Mouse (Mus musculus): ENCODE measurements at regions not wholly inside any gene's neighbourhood (a gene's known extent, or its start where the extent isn't known, plus 50 kb on each side); places are given as distances from the start of the nearest gene placed in this dataset.
A peak's percentile ranks its signal among the peaks of the same experiment; 100 is the strongest.

DNA sequence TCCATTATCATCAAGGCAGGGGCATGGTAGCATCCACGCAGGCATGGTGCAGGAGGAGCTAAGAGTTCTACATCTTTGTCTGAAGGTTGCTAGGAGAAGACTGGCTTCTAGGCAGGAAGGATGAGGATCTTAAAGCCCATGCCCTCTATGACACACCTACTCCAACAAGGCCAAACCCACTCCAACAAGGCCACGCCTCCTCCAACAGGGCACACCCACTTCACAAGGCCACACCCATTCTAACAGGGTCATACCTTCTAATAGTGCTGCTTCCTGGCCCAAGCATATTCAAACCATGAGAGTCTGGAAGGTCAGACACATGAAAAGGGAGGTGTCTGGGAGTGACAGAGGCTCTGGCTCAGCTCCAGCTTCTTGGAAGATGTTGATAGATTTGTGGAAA, 89.0 kb downstream of the 2410131K14Rik start:
- Histone ChIP-seq H3K9ac (replicated peaks; ENCODE audit: low read depth, low read length) (no peak overlapping the region), H3K4me2 (ENCODE audit: low read depth, low read length) (no peak overlapping the region), H3K9me3 (replicated peaks; ENCODE audit: control insufficient read depth, low read length) (0 out of 2 replicates have a peak, but pooled peaks cover 2% of the 10 kb centered on the region), H3K4me3 (ENCODE audit: low read depth, low read length) (no peak overlapping the region), H3K27ac (ENCODE audit: low read depth) (no peak overlapping the region), H3K36me3 (replicated peaks; ENCODE audit: control insufficient read depth, insufficient read depth, low read length) (no peaks in the 10 kb centered on the region), H3K4me1 (ENCODE audit: control insufficient read depth, insufficient read depth) (peaks cover 8% of the 10 kb centered on the region), H3K27me3 (ENCODE audit: control insufficient read depth, insufficient read depth, low read length) (peaks cover 23% of the 10 kb centered on the region)
- DNase-seq (ENCODE audit: low spot score), result no peak
- TF ChIP-seq CTCF (IDR thresholded peaks at IDR 0.05; ENCODE audit: low read depth), result no peak
- WGBS, result 89% methylated on average over 2 of the region's 2 CpGs
- ATAC-seq (ENCODE audit: insufficient read depth, low read depth), result no peak

DNA sequence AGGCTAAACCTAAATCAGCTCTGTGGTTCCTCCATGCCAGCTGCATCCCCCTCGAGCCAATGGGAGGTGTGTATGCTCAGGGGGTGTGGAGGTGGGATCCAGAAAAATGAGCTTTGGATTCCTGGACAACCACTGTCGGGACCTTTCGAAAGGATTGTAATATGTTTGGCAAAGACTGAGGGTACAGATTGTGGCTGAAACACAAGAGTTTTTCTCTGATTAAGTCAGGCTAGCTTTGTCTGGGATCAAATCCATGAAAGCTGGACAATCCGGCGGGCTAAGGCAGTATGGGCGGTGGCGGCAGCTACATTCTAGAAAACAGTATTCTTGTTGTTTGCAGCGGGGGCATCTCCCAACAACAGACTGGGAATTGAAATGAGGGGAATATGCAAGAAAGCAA, 93.2 kb downstream of the 2410131K14Rik start:
- Histone ChIP-seq H3K9me3 (replicated peaks; ENCODE audit: control insufficient read depth, low read length) (no peaks in the 10 kb centered on the region), H3K4me2 (ENCODE audit: low read depth, low read length) (no peak overlapping the region), H3K27ac (ENCODE audit: low read depth) (no peak overlapping the region), H3K9ac (replicated peaks; ENCODE audit: low read depth, low read length) (no peak overlapping the region), H3K36me3 (replicated peaks; ENCODE audit: control insufficient read depth, insufficient read depth, low read length) (no peaks in the 10 kb centered on the region), H3K4me1 (ENCODE audit: control insufficient read depth, insufficient read depth) (no peaks in the 10 kb centered on the region), H3K4me3 (ENCODE audit: low read depth, low read length) (no peak overlapping the region), H3K27me3 (ENCODE audit: control insufficient read depth, insufficient read depth, low read length) (no peaks in the 10 kb centered on the region)
- ATAC-seq (ENCODE audit: insufficient read depth, low read depth) (no peak), DNase-seq (ENCODE audit: low spot score) (no peak)
- 85% methylated on average over 8 of the region's 8 CpGs for WGBS
- TF ChIP-seq CTCF (IDR thresholded peaks at IDR 0.05; ENCODE audit: low read depth) (no peak), EP300 (IDR thresholded peaks at IDR 0.05; ENCODE audit: low read depth) (no peak)

DNA sequence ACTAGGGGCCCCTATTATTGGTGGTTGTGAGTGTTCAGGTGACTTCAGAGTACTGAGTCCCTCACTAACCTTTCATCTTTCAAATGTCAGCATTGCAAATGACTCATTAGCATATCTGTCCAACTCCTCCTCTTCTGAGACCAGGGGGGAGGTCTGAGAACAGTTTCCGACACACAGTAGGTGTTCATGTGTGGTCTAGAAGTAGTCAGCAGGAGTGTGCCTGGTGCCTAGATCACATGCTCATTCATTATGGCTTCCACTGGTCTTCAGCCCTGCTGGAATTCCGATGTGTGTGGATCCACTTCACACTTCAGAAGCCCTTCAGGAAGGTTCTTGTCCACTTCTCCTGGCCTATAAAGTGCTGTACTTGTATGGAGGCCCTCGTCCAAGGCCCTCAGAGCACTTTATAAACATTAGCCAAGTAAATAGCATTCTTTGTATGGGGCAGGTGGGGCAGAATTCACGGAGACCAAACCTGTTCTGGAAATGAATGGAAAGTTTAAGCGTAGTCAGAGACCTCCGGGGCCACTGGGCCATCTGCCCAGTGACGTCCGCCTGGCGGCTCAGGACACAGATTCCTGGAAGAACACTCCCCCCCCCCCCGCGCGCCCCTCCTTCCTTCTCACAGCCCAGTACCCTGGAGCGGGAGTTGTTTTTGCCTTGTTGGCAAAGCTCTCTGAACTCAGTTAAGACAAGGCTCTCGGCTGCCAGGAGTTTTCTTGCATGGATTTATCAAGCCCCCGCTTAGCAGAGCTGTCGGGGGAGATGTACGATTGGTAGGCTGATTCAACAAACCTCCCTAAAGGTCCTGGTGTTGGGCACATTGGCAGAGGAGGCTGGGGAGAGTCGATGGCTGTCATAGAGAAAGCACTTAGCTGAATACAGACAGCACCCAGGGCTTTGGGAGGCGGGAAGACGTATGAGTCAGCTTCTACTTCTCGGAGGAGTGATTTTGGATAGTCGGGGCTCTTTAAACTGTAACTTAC, 94.9 kb downstream of the 2410131K14Rik start:
- peak; percentile 76 for DNase-seq (ENCODE audit: low spot score)
- no peaks in the 10 kb centered on the region for H3K27me3 ChIP-seq (ENCODE audit: control insufficient read depth, insufficient read depth, low read length)
- H3K9me3 ChIP-seq (replicated peaks; ENCODE audit: control insufficient read depth, low read length), result no peaks in the 10 kb centered on the region
- no peaks in the 10 kb centered on the region for H3K36me3 ChIP-seq (replicated peaks; ENCODE audit: control insufficient read depth, insufficient read depth, low read length)
- H3K4me3 ChIP-seq (ENCODE audit: low read depth, low read length), result no peak overlapping the region
- peaks cover 8% of the 10 kb centered on the region for H3K4me1 ChIP-seq (ENCODE audit: control insufficient read depth, insufficient read depth)
- no peak for TF ChIP-seq CTCF (IDR thresholded peaks at IDR 0.05; ENCODE audit: low read depth)
- no peak for TF ChIP-seq EP300 (IDR thresholded peaks at IDR 0.05; ENCODE audit: low read depth)
- 28% methylated on average over 22 of the region's 22 CpGs for WGBS
- peak; percentile 86; the same call in 1 of the 2 replicates for ATAC-seq (ENCODE audit: insufficient read depth, low read depth)
- H3K9ac ChIP-seq (replicated peaks; ENCODE audit: low read depth, low read length), result no peak overlapping the region
- H3K4me2 ChIP-seq (ENCODE audit: low read depth, low read length), result no peak overlapping the region
- peak overlapping the region; percentile 15; the same call in 1 of the 2 replicates for H3K27ac ChIP-seq (ENCODE audit: low read depth)

DNA sequence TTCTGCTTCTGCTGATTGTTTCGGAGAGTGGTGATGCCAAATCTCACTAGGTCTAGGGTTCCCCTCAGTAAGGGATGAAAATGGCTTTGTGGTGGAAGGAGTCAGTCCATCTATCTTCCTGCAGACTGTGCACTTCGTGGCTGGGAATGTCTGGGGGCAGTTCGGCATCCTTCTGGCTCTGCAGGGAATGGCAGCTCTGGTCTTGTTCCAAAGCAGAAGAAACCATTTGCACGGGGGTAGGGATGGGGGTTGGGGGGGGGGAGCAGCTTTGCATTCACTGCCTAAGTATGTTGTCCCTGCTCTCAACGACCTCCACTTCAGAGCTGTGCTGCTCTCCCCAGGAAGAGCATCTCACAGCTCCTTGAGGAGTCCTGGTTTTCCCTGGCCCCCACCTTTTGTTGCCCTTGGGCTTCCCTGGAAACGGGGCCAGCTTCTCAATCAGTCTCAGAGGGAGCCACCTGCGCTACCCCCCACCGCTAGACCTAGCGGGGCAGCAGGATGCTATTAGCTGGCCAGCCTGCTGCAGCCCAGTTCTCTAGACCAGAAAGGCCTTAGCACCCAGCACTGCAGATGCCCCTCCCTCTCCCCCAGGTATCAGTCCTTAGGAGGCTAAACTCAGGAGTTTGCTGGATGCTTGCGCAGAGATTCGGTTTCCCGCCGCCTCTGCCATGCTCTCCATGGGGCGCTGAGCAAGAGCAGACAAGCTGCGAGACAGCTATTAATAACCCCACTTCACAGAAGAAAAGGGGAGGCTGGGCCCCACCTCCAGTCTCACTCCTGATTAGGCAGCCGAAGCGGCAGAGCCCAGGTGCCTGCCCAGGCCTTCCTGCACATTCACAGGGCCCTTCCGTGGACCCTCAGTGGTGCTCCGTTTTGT, 98.7 kb downstream of the 2410131K14Rik start:
- WGBS, result 15% methylated on average over 19 of the region's 19 CpGs
- Histone ChIP-seq H3K9ac (replicated peaks; ENCODE audit: low read depth, low read length) (no peak overlapping the region), H3K27ac (ENCODE audit: low read depth) (no peak overlapping the region), H3K36me3 (replicated peaks; ENCODE audit: control insufficient read depth, insufficient read depth, low read length) (no peaks in the 10 kb centered on the region), H3K4me3 (ENCODE audit: low read depth, low read length) (no peak overlapping the region), H3K4me2 (ENCODE audit: low read depth, low read length) (peak overlapping the region; percentile 38), H3K9me3 (replicated peaks; ENCODE audit: control insufficient read depth, low read length) (no peaks in the 10 kb centered on the region), H3K4me1 (ENCODE audit: control insufficient read depth, insufficient read depth) (peaks cover 8% of the 10 kb centered on the region), H3K27me3 (ENCODE audit: control insufficient read depth, insufficient read depth, low read length) (no peaks in the 10 kb centered on the region)
- no peak for DNase-seq (ENCODE audit: low spot score)
- no peak for ATAC-seq (ENCODE audit: insufficient read depth, low read depth)
- TF ChIP-seq CTCF (IDR thresholded peaks at IDR 0.05; ENCODE audit: low read depth), result no peak
- TF ChIP-seq EP300 (IDR thresholded peaks at IDR 0.05; ENCODE audit: low read depth), result no peak

DNA sequence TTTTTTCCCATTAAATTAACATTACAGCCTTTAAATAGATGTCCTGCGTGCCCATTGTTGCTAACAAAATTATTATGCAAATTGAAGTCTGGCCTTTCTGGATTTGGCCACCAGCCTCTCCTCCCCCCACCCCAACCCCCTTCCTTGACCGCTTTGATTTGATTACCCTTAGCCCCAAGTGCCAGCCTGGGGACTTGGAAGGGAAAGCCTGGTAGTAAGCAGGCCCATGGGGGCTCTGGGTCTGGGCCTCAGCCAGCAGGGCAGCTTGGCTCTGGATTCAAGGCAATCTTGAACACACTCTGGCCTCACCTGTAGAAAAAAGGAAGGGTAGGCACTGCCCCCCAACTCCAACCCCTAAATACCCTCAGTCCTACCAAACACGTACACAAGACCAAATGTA, 100.2 kb downstream of the 2410131K14Rik start:
- Histone ChIP-seq H3K4me1 (ENCODE audit: control insufficient read depth, insufficient read depth) (peaks cover 8% of the 10 kb centered on the region), H3K27ac (ENCODE audit: low read depth) (no peak overlapping the region), H3K9ac (replicated peaks; ENCODE audit: low read depth, low read length) (no peak overlapping the region), H3K9me3 (replicated peaks; ENCODE audit: control insufficient read depth, low read length) (no peaks in the 10 kb centered on the region), H3K27me3 (ENCODE audit: control insufficient read depth, insufficient read depth, low read length) (no peaks in the 10 kb centered on the region), H3K4me3 (ENCODE audit: low read depth, low read length) (no peak overlapping the region), H3K4me2 (ENCODE audit: low read depth, low read length) (no peak overlapping the region), H3K36me3 (replicated peaks; ENCODE audit: control insufficient read depth, insufficient read depth, low read length) (no peaks in the 10 kb centered on the region)
- TF ChIP-seq EP300 (IDR thresholded peaks at IDR 0.05; ENCODE audit: low read depth) (no peak), CTCF (IDR thresholded peaks at IDR 0.05; ENCODE audit: low read depth) (no peak)
- ATAC-seq (ENCODE audit: insufficient read depth, low read depth) (no peak), DNase-seq (ENCODE audit: low spot score) (no peak)
- 92% methylated on average over 3 of the region's 3 CpGs for WGBS
